9 mouse cellular contexts compared by ENCODE assay signal in genomic region chrX:15322207-15322839, GRCm38 (mm10).
A peak's percentile ranks its signal among the peaks of the same experiment; 100 is the strongest.
DNase-seq lines count a peak whose midpoint lies in the region; ATAC-seq and TF ChIP-seq lines count a peak whose summit lies in the region.
"Had no signal": no experiment of that assay in that cellular context is flagged by ENCODE, and none has a peak within 500 bp of the region (broad histone marks: within the 10 kb centered on the region; RNA-seq: fewer than 3 reads in every experiment).

No protein-coding gene starts in this region.

- peak; percentile 32; the same call in 1 of the 2 replicates for ATAC-seq in embryonic facial prominence, embryonic 13.5 days (ENCODE audit: insufficient number of reproducible peaks, insufficient read depth, low FRiP score, low TSS enrichment, low read depth)
- ATAC-seq in hindbrain, embryonic 12.5 days (ENCODE audit: low FRiP score): peak; percentile 73
- ATAC-seq in limb, embryonic 15.5 days (ENCODE audit: insufficient number of reproducible peaks, low FRiP score, low TSS enrichment, low read depth): no peak
- no peak for ATAC-seq in neural tube, embryonic 13.5 days (ENCODE audit: low read depth)
- no peak for ATAC-seq in activated CD4-positive, CD25-positive, alpha-beta regulatory T cell, adult 4 months

- no peaks in the 10 kb centered on the region for H3K9me3 ChIP-seq in embryonic facial prominence, embryonic 13.5 days
- H3K9me3 ChIP-seq in hindbrain, embryonic 12.5 days (replicated peaks): no peaks in the 10 kb centered on the region
- no peaks in the 10 kb centered on the region for H3K9me3 ChIP-seq in limb, embryonic 15.5 days
- no peaks in the 10 kb centered on the region for H3K9me3 ChIP-seq in neural tube, embryonic 13.5 days
- H3K9me3 ChIP-seq: G1E had no signal

- H3K4me2 ChIP-seq in embryonic facial prominence, embryonic 13.5 days: peak overlapping the region; percentile 42
- peak overlapping the region; percentile 24; the same call in 1 of the 2 replicates for H3K4me2 ChIP-seq in hindbrain, embryonic 12.5 days (replicated peaks)
- no peak overlapping the region for H3K4me2 ChIP-seq in limb, embryonic 15.5 days
- peak overlapping the region; percentile 22; the same call in 1 of the 2 replicates for H3K4me2 ChIP-seq in neural tube, embryonic 13.5 days

- no peak overlapping the region for H3K9ac ChIP-seq in embryonic facial prominence, embryonic 13.5 days
- H3K9ac ChIP-seq in hindbrain, embryonic 12.5 days: no peak overlapping the region
- H3K9ac ChIP-seq in limb, embryonic 15.5 days: no peak overlapping the region
- no peak overlapping the region for H3K9ac ChIP-seq in neural tube, embryonic 13.5 days

- H3K4me1 ChIP-seq in embryonic facial prominence, embryonic 13.5 days: no peaks in the 10 kb centered on the region
- H3K4me1 ChIP-seq in hindbrain, embryonic 12.5 days: no peaks in the 10 kb centered on the region
- H3K4me1 ChIP-seq in limb, embryonic 15.5 days: no peaks in the 10 kb centered on the region
- no peaks in the 10 kb centered on the region for H3K4me1 ChIP-seq in neural tube, embryonic 13.5 days (replicated peaks)

- no peak overlapping the region for H3K4me3 ChIP-seq in left cerebral cortex, adult 2 months
- peak overlapping the region; percentile 24 for H3K4me3 ChIP-seq in embryonic facial prominence, embryonic 13.5 days
- 0 out of 2 replicates have a peak overlapping the region, but pooled peaks have one; percentile 7 for H3K4me3 ChIP-seq in hindbrain, embryonic 12.5 days
- H3K4me3 ChIP-seq in limb, embryonic 15.5 days: peak overlapping the region; percentile 13
- no peak overlapping the region for H3K4me3 ChIP-seq in neural tube, embryonic 13.5 days

- H3K36me3 ChIP-seq in embryonic facial prominence, embryonic 13.5 days: no peaks in the 10 kb centered on the region
- H3K36me3 ChIP-seq in hindbrain, embryonic 12.5 days: no peaks in the 10 kb centered on the region
- H3K36me3 ChIP-seq in limb, embryonic 15.5 days: no peaks in the 10 kb centered on the region
- H3K36me3 ChIP-seq in neural tube, embryonic 13.5 days: no peaks in the 10 kb centered on the region
- H3K36me3 ChIP-seq: G1E had no signal

- no peaks in the 10 kb centered on the region for H3K27me3 ChIP-seq in embryonic facial prominence, embryonic 13.5 days
- H3K27me3 ChIP-seq in hindbrain, embryonic 12.5 days: no peaks in the 10 kb centered on the region
- no peaks in the 10 kb centered on the region for H3K27me3 ChIP-seq in limb, embryonic 15.5 days
- H3K27me3 ChIP-seq in neural tube, embryonic 13.5 days: no peaks in the 10 kb centered on the region

- WGBS in embryonic facial prominence, embryonic 13.5 days: 13% methylated on average over 7 of the region's 7 CpGs
- 8% methylated on average over 7 of the region's 7 CpGs for WGBS in hindbrain, embryonic 12.5 days
- WGBS in limb, embryonic 15.5 days: 3% methylated on average over 7 of the region's 7 CpGs
- 4% methylated on average over 7 of the region's 7 CpGs for WGBS in neural tube, embryonic 13.5 days

- intact Hi-C loops in left cerebral cortex, adult 2 months (cut with DNase I): no loop called here
- intact Hi-C loops in left cerebral cortex, postnatal 36 days (cut with DNase I): no loop called here

- H3K27ac ChIP-seq in left cerebral cortex, adult 2 months: no peak overlapping the region
- H3K27ac ChIP-seq in embryonic facial prominence, embryonic 13.5 days: no peak overlapping the region
- H3K27ac ChIP-seq in hindbrain, embryonic 12.5 days: no peak overlapping the region
- no peak overlapping the region for H3K27ac ChIP-seq in limb, embryonic 15.5 days
- H3K27ac ChIP-seq in neural tube, embryonic 13.5 days (replicated peaks): no peak overlapping the region

- TF ChIP-seq CTCF in left cerebral cortex, adult 2 months (IDR thresholded peaks at IDR 0.05): peak; percentile 38

- no peak for DNase-seq in left cerebral cortex, adult 2 months (ENCODE audit: extremely low spot score in 1 of 2, low spot score in 2 of 2)
- DNase-seq in left cerebral cortex, postnatal 36 days (ENCODE audit: low spot score in 2 of 2): no peak
- no peak for DNase-seq in layer of hippocampus, postnatal 36 days

Comparison
In these comparisons a context has a peak if more than half of its experiments do, and no peak if none do; other contexts are left out.
1. H3K4me3 ChIP-seq: peak in embryonic facial prominence, embryonic 13.5 days (single experiment), hindbrain, embryonic 12.5 days (single experiment) and limb, embryonic 15.5 days (single experiment); none in left cerebral cortex, adult 2 months (single experiment) and neural tube, embryonic 13.5 days (single experiment).
2. ATAC-seq: peak in embryonic facial prominence, embryonic 13.5 days (single experiment) and hindbrain, embryonic 12.5 days (single experiment); none in limb, embryonic 15.5 days (single experiment), neural tube, embryonic 13.5 days (single experiment) and activated CD4-positive, CD25-positive, alpha-beta regulatory T cell, adult 4 months (single experiment).